Mouse (Mus musculus) small intestine, adult 2 months (tissue): ENCODE results near the gene Usp21.

Source experiments
- CTCF ChIP-seq: fragments of 200-500 bp; IDR thresholded peaks from 2 replicates; pipeline ENCODE4 v1.5.1; 2012; ENCODE audit warnings: low read depth, mild to moderate bottlenecking, control low read depth, inconsistent platforms, low read length, moderate library complexity, mixed read lengths; ENCODE audit not compliant: insufficient replicate concordance, insufficient read length; ENCODE audit errors: extremely low read depth
- POLR2A ChIP-seq: fragments of 200-500 bp; IDR thresholded peaks from 2 replicates; pipeline ENCODE4 v1.6.1; 2012; ENCODE audit warnings: low read depth, mild to moderate bottlenecking, control low read depth, inconsistent platforms, low read length, moderate library complexity

- no peak for TF ChIP-seq POLR2A
- TF ChIP-seq CTCF: no peak
Observed at GRCm38 (mm10) chr1:171274171-171274570, 13.6 kb downstream of the Usp21 start.
